Mouse (Mus musculus) hindbrain, embryonic 13.5 days (tissue): ENCODE measurements around the gene Nup93. TPM values are rescaled to one million over a fixed set of nuclear protein-coding genes. Genes with fewer than 3 reads are reported as not detected.

Source experiments
- ATAC-seq: fragments of 200-750 bp; cut with Nextera tagmentation; 2 replicates; pipeline ENCODE4 v1.8.0; 2017; ENCODE audit warnings: moderate TSS enrichment; ENCODE audit not compliant: low FRiP score
- H3K27ac ChIP-seq: fragments of 300-500 bp; sonication (generic); 2 replicates; pipeline ENCODE4 v1.5.1; 2015; ENCODE audit warnings: inconsistent platforms, mild to moderate bottlenecking, moderate library complexity
- H3K27me3 ChIP-seq: fragments of 300-500 bp; sonication (generic); 2 replicates; pipeline ENCODE4 v1.6.1; 2015; ENCODE audit warnings: mild to moderate bottlenecking, inconsistent platforms
- H3K36me3 ChIP-seq: fragments of 300-500 bp; sonication (generic); 2 replicates; pipeline ENCODE4 v1.6.1; 2015; ENCODE audit warnings: mild to moderate bottlenecking, inconsistent platforms
- H3K4me1 ChIP-seq: fragments of 300-500 bp; sonication (generic); replicated peaks from 2 replicates; pipeline ENCODE4 v1.6.1; 2015; ENCODE audit warnings: inconsistent platforms
- H3K4me2 ChIP-seq: fragments of 300-500 bp; sonication (generic); 2 replicates; pipeline ENCODE4 v1.6.1; 2015; ENCODE audit warnings: inconsistent platforms, mild to moderate bottlenecking, moderate library complexity
- H3K4me3 ChIP-seq: fragments of 300-500 bp; sonication (generic); 2 replicates; pipeline ENCODE4 v1.5.1; 2015; ENCODE audit warnings: mild to moderate bottlenecking, inconsistent platforms
- H3K9ac ChIP-seq: fragments of 300-500 bp; sonication (generic); 2 replicates; pipeline ENCODE4 v1.6.1; 2015; ENCODE audit warnings: mild to moderate bottlenecking, inconsistent platforms
- H3K9me3 ChIP-seq: fragments of 300-500 bp; sonication (generic); 2 replicates; pipeline ENCODE4 v1.6.1; 2016; ENCODE audit warnings: inconsistent platforms
- WGBS: fragments of 180-500 bp; shearing (Covaris S2); methylation state at CpG from one replicate; pipeline ENCODE4 v1.1.7; 2015; 5-methylcytosine and 5-hydroxymethylcytosine counted together
- polyA plus RNA-seq: library from polyadenylated mRNA; unstranded; fragments of >200 nt; fragmentation: Nextera tagmentation; extraction: Ambion mirVana; gene quantifications from 2 replicates; pipeline ENCODE4 v1.2.1, GENCODE M21; 2015

Gene Nup93
- polyA plus RNA-seq, 1 experiment from 2014 or later: 66.5 TPM

DNA sequence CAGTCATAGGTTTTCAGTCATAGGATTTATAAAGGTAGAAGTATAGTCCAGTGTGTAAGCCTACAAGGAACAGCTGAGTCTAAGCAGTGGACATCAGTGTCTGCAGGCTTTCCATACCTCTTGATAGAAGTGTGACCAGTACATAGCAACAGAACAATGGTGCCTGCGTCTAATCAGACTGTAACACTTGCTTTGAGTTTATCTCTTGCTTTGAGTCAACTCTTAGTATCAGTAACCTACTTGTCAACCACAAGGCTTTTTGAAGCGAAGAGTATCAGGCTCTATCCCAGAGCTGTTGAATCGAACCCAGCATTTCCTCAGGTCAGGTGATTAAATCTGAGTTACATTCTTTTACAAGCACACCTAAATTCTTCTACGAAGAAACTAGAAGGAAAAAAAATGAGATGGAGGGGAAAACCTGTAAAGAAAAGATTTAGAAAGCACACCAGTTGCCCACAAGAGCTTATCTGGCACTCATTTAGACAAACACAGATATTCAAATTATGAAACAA, 25.9 kb downstream of the Nup93 start:
- Histone ChIP-seq H3K9me3 (no peaks in the 10 kb centered on the region), H3K4me2 (no peak overlapping the region), H3K27me3 (no peaks in the 10 kb centered on the region), H3K4me1 (no peaks in the 10 kb centered on the region), H3K9ac (no peak overlapping the region), H3K36me3 (peaks cover 9% of the 10 kb centered on the region), H3K4me3 (no peak overlapping the region), H3K27ac (no peak overlapping the region)
- WGBS: 95% methylated on average over 4 of the region's 4 CpGs
- ATAC-seq: no peak

DNA sequence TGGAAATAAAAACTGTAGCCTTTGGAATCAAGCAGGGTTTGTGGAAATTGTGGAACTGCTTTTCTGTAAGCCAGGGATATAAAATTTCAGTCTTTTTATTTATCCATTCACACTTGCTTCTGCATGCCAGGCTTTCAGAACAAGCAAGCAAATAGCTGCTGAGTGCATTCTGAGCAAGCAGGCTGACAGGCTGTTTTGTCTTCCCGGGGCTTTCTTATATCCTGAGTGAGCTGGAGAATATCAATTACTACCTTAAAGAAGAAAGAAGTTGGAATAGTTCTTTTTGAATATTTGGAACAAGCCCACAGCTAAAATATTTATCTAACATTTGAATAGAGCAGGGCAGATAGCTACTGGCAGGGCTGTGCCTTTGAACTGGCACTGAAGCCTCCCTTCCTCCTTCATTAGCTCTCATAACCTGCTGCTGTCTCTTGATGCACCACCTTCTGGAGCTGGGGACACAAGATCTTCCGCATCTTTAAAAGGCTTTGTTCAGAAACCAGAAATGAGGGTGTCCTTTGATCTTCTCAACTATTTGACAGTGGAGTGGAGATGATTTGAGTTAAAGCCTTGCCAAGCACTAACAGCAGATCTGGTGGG, 35.6 kb downstream of the Nup93 start:
- WGBS: 63% methylated on average over 2 of the region's 2 CpGs
- H3K27ac ChIP-seq: peak overlapping the region; percentile 63; the same call in 1 of the 2 replicates
- no peaks in the 10 kb centered on the region for H3K27me3 ChIP-seq
- no peak overlapping the region for H3K4me2 ChIP-seq
- no peak overlapping the region for H3K9ac ChIP-seq
- H3K4me3 ChIP-seq: no peak overlapping the region
- peaks cover 13% of the 10 kb centered on the region for H3K4me1 ChIP-seq
- H3K9me3 ChIP-seq: no peaks in the 10 kb centered on the region
- no peaks in the 10 kb centered on the region for H3K36me3 ChIP-seq
- no peak for ATAC-seq

DNA sequence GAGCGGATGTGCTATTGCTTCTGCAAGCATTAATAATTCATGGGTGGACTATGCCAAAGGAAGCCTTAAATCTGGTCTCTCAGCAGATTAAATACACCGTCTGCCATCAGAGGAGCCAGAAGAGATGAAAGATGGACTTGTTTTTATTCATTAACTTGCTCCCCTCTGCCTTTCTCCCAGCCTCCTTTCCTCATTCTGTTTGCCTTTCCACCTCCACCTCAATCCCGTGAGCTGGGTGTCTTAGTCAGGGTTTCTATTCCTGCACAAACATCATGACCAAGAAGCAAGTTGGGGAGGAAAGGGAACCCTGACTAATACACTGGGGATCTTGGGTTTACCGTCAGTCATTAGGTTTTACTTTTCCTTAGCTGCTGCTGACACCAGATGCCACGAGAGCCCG, 44.5 kb downstream of the Nup93 start:
- H3K4me1 ChIP-seq: no peaks in the 10 kb centered on the region
- no peaks in the 10 kb centered on the region for H3K27me3 ChIP-seq
- H3K4me2 ChIP-seq: no peak overlapping the region
- no peak overlapping the region for H3K4me3 ChIP-seq
- no peak for ATAC-seq
- no peak overlapping the region for H3K27ac ChIP-seq
- WGBS: 70% methylated on average over 6 of the region's 6 CpGs
- H3K9me3 ChIP-seq: no peaks in the 10 kb centered on the region
- H3K36me3 ChIP-seq: no peaks in the 10 kb centered on the region
- no peak overlapping the region for H3K9ac ChIP-seq

GRCm38 (mm10) chr8:94262626-94263297, 48.4 kb downstream of the Nup93 start:
- 76% methylated on average over 3 of the region's 3 CpGs for WGBS
- Histone ChIP-seq H3K4me3 (no peak overlapping the region), H3K9ac (no peak overlapping the region), H3K4me2 (no peak overlapping the region), H3K27me3 (no peaks in the 10 kb centered on the region), H3K9me3 (no peaks in the 10 kb centered on the region), H3K36me3 (no peaks in the 10 kb centered on the region), H3K4me1 (peaks cover 11% of the 10 kb centered on the region), H3K27ac (no peak overlapping the region)
- ATAC-seq: no peak

- peak overlapping the region; percentile 50 for H3K4me2 ChIP-seq
- peak overlapping the region; percentile 37 for H3K4me3 ChIP-seq
- WGBS: 45% methylated on average over 10 of the region's 10 CpGs
Observed at GRCm38 (mm10) chr8:94266344-94267191, 52.2 kb downstream of the Nup93 start.

DNA sequence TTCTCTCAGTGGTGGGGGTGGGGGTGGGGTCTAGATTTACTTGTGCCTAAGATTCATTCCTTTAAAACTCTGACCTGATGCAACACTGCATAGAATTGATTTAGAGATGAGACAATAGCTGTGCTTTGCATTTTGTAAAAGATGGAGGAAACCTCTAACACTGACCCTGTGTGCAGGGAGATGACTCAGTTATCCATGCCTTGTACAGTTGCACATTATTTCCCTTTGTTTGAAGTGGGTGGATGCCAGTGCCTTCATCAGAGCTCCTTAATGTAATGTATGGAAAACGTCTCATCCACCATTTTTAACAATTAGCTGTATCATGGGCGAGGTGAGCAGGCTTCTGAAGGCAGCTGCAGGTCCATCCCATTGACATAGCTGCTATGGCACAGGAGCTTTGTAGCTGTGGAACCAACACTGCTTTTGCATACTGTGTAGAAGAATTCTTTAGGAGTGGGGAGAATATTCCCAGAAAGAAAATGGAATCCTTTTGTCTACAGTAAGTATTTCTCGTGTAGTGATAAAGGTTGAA, 54.1 kb downstream of the Nup93 start:
- no peaks in the 10 kb centered on the region for H3K9me3 ChIP-seq
- peak overlapping the region; percentile 23 for H3K4me3 ChIP-seq
- H3K4me1 ChIP-seq: peaks cover 33% of the 10 kb centered on the region
- ATAC-seq: no peak
- whole genome bisulfite sequencing: 65% methylated on average over 3 of the region's 3 CpGs
- no peaks in the 10 kb centered on the region for H3K36me3 ChIP-seq
- peak overlapping the region; percentile 36 for H3K4me2 ChIP-seq
- H3K27ac ChIP-seq: peak overlapping the region; percentile 20
- peak overlapping the region; percentile 21; the same call in 1 of the 2 replicates for H3K9ac ChIP-seq
- no peaks in the 10 kb centered on the region for H3K27me3 ChIP-seq

More at GRCm38 (mm10) chr8:94266344-94267191, 52.2 kb downstream of the Nup93 start:
- Histone ChIP-seq H3K4me1 (peaks cover 26% of the 10 kb centered on the region), H3K9ac (peak overlapping the region; percentile 58), H3K27ac (peak overlapping the region; percentile 76), H3K9me3 (no peaks in the 10 kb centered on the region), H3K36me3 (no peaks in the 10 kb centered on the region), H3K27me3 (no peaks in the 10 kb centered on the region)
- peak; percentile 72 for ATAC-seq

- H3K27me3 ChIP-seq: no peaks in the 10 kb centered on the region
- no peak overlapping the region for H3K9ac ChIP-seq
- WGBS: 93% methylated on average over 7 of the region's 7 CpGs
- no peak for ATAC-seq
- no peak overlapping the region for H3K4me3 ChIP-seq
- H3K9me3 ChIP-seq: no peaks in the 10 kb centered on the region
- H3K4me1 ChIP-seq: peaks cover 33% of the 10 kb centered on the region
- H3K4me2 ChIP-seq: peak overlapping the region; percentile 34
- H3K36me3 ChIP-seq: no peaks in the 10 kb centered on the region
- H3K27ac ChIP-seq: no peak overlapping the region
Observed at GRCm38 (mm10) chr8:94270309-94270708, 55.9 kb downstream of the Nup93 start.

DNA sequence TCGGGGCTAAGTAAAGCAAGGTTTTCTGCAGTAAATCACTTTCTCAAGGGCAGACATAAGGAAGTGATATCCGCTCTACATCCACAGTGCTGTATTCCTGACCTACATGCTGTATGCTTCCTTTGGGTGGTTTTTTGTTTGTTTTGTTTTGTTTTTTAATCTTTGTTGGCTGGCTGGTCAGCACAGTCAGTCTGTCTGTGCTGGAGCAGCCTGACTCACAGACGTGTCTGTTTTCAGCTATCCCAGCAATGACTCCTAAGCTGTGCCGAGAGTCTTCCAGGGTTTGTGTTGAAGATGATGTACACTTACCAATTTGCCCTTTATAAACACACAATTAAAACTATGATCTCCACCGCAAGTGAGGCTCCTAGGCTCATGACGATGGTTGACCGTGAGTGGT, 56.7 kb downstream of the Nup93 start:
- Histone ChIP-seq H3K27me3 (no peaks in the 10 kb centered on the region), H3K4me3 (no peak overlapping the region), H3K4me1 (peaks cover 31% of the 10 kb centered on the region), H3K9me3 (no peaks in the 10 kb centered on the region), H3K27ac (no peak overlapping the region), H3K4me2 (no peak overlapping the region), H3K36me3 (no peaks in the 10 kb centered on the region), H3K9ac (no peak overlapping the region)
- WGBS: 90% methylated on average over 7 of the region's 7 CpGs
- ATAC-seq: no peak

DNA sequence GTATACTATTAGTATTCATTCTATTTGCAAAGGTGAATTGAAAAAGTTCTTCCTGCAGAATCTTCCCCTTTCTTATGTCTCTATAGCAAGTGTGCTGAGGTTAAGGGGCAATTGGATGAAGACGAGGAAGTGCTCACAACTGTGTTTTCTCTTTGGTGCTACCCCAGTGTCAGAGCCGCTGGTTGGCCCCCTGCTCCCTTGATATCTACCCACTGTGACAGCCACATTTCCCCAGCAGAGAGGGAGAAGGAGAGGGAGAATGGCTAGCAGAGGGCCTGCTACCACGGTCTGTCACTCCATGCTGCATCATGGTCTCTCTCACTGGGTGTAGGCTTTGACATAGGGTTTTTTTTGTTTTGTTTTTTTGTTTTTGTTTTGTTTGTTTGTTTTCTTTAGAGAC, 58.2 kb downstream of the Nup93 start:
- H3K27ac ChIP-seq: no peak overlapping the region
- H3K4me2 ChIP-seq: no peak overlapping the region
- H3K27me3 ChIP-seq: no peaks in the 10 kb centered on the region
- no peak overlapping the region for H3K9ac ChIP-seq
- H3K9me3 ChIP-seq: no peaks in the 10 kb centered on the region
- H3K36me3 ChIP-seq: no peaks in the 10 kb centered on the region
- 69% methylated on average over 3 of the region's 3 CpGs for WGBS
- H3K4me3 ChIP-seq: no peak overlapping the region
- no peak for ATAC-seq
- peaks cover 22% of the 10 kb centered on the region for H3K4me1 ChIP-seq

DNA sequence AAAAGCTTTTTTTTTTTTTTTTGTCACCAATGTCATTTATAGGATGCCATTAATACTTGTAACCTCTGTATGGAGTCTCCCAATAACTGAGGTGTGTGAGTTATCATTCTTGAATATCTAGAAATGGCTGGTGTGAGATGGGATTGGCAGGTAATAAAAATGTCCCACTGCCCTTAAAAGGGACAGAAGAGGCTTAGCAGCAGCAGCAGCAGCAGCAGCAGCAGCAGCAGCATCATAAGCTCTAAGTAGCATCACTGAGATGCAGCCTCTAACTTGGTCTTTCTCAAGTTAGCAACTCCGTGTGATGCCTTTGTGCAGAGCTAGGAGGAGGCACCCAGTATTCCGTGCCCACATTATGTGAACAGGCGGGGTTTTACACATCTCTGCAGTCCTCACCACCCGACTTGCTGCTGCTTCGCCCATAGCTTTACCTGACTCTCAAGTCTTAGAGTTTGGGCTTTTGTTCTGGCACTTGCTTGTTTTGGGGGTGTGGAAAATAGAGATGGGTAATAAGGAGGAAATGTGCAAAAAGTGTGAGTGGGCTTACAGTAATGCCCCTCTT, 59.0 kb downstream of the Nup93 start:
- H3K27ac ChIP-seq: no peak overlapping the region
- H3K4me3 ChIP-seq: no peak overlapping the region
- H3K4me1 ChIP-seq: peaks cover 22% of the 10 kb centered on the region
- no peaks in the 10 kb centered on the region for H3K36me3 ChIP-seq
- 87% methylated on average over 5 of the region's 5 CpGs for WGBS
- no peak for ATAC-seq
- no peak overlapping the region for H3K4me2 ChIP-seq
- no peaks in the 10 kb centered on the region for H3K27me3 ChIP-seq
- no peaks in the 10 kb centered on the region for H3K9me3 ChIP-seq
- H3K9ac ChIP-seq: no peak overlapping the region

- Histone ChIP-seq H3K9ac (no peak overlapping the region), H3K4me1 (peaks cover 22% of the 10 kb centered on the region), H3K4me2 (no peak overlapping the region), H3K36me3 (no peaks in the 10 kb centered on the region), H3K4me3 (no peak overlapping the region), H3K27ac (no peak overlapping the region), H3K9me3 (no peaks in the 10 kb centered on the region), H3K27me3 (no peaks in the 10 kb centered on the region)
- WGBS: 70% methylated on average over 5 of the region's 5 CpGs
- ATAC-seq: no peak
Observed at GRCm38 (mm10) chr8:94274030-94274429, 59.7 kb downstream of the Nup93 start.

DNA sequence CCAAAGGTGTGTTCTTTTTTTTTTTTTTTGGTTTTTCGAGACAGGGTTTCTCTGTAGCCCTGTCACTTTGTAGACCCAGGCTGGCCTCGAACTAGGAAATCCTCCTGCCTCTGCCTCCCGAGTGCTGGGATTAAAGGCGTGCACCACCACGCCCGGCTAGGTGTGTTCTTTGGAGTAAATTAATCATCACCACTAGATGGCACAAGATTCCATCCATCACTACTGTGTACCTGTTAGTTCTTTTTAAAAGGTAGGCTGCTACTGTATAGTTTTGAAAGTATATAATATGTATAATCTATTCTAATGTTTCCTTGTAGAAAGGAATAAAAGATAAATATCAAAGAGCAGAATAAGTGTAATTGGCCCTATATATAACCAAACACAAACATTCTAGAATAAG, 63.9 kb downstream of the Nup93 start:
- Histone ChIP-seq H3K27me3 (no peaks in the 10 kb centered on the region), H3K9me3 (no peaks in the 10 kb centered on the region), H3K9ac (no peak overlapping the region), H3K36me3 (no peaks in the 10 kb centered on the region), H3K27ac (no peak overlapping the region), H3K4me3 (no peak overlapping the region), H3K4me1 (0 out of 2 replicates have a peak, but pooled peaks cover 8% of the 10 kb centered on the region), H3K4me2 (no peak overlapping the region)
- WGBS: 91% methylated on average over 6 of the region's 6 CpGs
- ATAC-seq: no peak
